ENCODE assay signal across 8 mouse cellular contexts in genomic region chr5:108269063-108269810, GRCm38 (mm10). TPM values are rescaled to one million over a fixed set of nuclear protein-coding genes. Genes with fewer than 3 reads are reported as not detected.
DNase-seq lines count a peak whose midpoint lies in the region; ATAC-seq and TF ChIP-seq lines count a peak whose summit lies in the region.

No protein-coding gene starts in this region.

- no peaks in the 10 kb centered on the region for H3K27me3 ChIP-seq in liver, postnatal 0 days (ENCODE audit: insufficient read depth, low read length)
- H3K27me3 ChIP-seq in stomach, postnatal 0 days (ENCODE audit: control insufficient read depth, insufficient read depth, low read length): no peaks in the 10 kb centered on the region

- peaks cover 44% of the 10 kb centered on the region for H3K4me1 ChIP-seq in liver, postnatal 0 days (ENCODE audit: insufficient read depth)
- H3K4me1 ChIP-seq in stomach, postnatal 0 days (replicated peaks; ENCODE audit: control insufficient read depth, insufficient read depth): no peaks in the 10 kb centered on the region

- TF ChIP-seq EP300 in liver, postnatal 0 days (IDR thresholded peaks at IDR 0.05; ENCODE audit: low read depth): no peak
- TF ChIP-seq EP300 in stomach, postnatal 0 days (optimal IDR thresholded peaks at IDR 0.05): no peak

- no peak for TF ChIP-seq CTCF in gastrocnemius, adult 2 months (IDR thresholded peaks at IDR 0.05)
- no peak for TF ChIP-seq CTCF in liver, postnatal 0 days (IDR thresholded peaks at IDR 0.05; ENCODE audit: low read depth)
- no peak for TF ChIP-seq CTCF in stomach, postnatal 0 days (IDR thresholded peaks at IDR 0.05; ENCODE audit: low read depth)

- H3K27ac ChIP-seq in gastrocnemius, adult 2 months: peak overlapping the region; percentile 98
- peak overlapping the region; percentile 95 for H3K27ac ChIP-seq in liver, postnatal 0 days (ENCODE audit: low read depth)
- peak overlapping the region; percentile 96 for H3K27ac ChIP-seq in stomach, postnatal 0 days (replicated peaks)

- ATAC-seq in liver, postnatal 0 days: peak; percentile 59
- no peak for ATAC-seq in stomach, postnatal 0 days (ENCODE audit: low FRiP score, low TSS enrichment)

- H3K9ac ChIP-seq in liver, postnatal 0 days (replicated peaks): peak overlapping the region; percentile 94
- peak overlapping the region; percentile 96 for H3K9ac ChIP-seq in stomach, postnatal 0 days (ENCODE audit: low read length)

- H3K36me3 ChIP-seq in liver, postnatal 0 days (replicated peaks; ENCODE audit: insufficient read depth, low read length): peaks cover 12% of the 10 kb centered on the region
- H3K36me3 ChIP-seq in stomach, postnatal 0 days (ENCODE audit: control insufficient read depth, insufficient read depth, low read length): no peaks in the 10 kb centered on the region

- DNase-seq in gastrocnemius, adult 2 months: peak; percentile 24
- no peak for DNase-seq in gastrocnemius, postnatal 14 days
- DNase-seq in CD4-positive helper T cell, adult 2 months (ENCODE audit: low read depth, low spot score): peak; percentile 26
- peak; percentile 47 for DNase-seq in c-Kit-positive CD71-positive TER-119-positive erythroid progenitor cells, embryonic 14.5 days (ENCODE audit: low spot score)
- peak; percentile 14 for DNase-seq in heart, postnatal 4 days
- no peak for DNase-seq in liver, postnatal 0 days
- no peak for DNase-seq in stomach, postnatal 0 days (ENCODE audit: low spot score)
- no peak for DNase-seq in T-cell, adult 2 months (ENCODE audit: low spot score)

- H3K4me3 ChIP-seq in gastrocnemius, adult 2 months: peak overlapping the region; percentile 86
- H3K4me3 ChIP-seq in liver, postnatal 0 days (ENCODE audit: low read depth, low read length): peak overlapping the region; percentile 90
- H3K4me3 ChIP-seq in stomach, postnatal 0 days (ENCODE audit: low read depth, low read length): peak overlapping the region; percentile 97

- no peaks in the 10 kb centered on the region for H3K9me3 ChIP-seq in liver, postnatal 0 days (ENCODE audit: low read length)
- H3K9me3 ChIP-seq in stomach, postnatal 0 days (ENCODE audit: control insufficient read depth, low read length): no peaks in the 10 kb centered on the region

- intact Hi-C loops in gastrocnemius, adult 2 months (cut with DNase I): loop anchor here (2.0 to 5.0 kb wide), 3 partner anchors 44 to 367 kb away; partner anchors contain the start of genes Ccdc18, Pigg, Rpl5 and Tmed5
- intact Hi-C loops in gastrocnemius, postnatal 14 days (cut with DNase I; ENCODE audit: low total_unique reads): no loop called here

- H3K4me2 ChIP-seq in liver, postnatal 0 days (ENCODE audit: low read depth, low read length): peak overlapping the region; percentile 90
- peak overlapping the region; percentile 71 for H3K4me2 ChIP-seq in stomach, postnatal 0 days (replicated peaks; ENCODE audit: low read depth)

- under 1% methylated on average over 43 of the region's 44 CpGs for WGBS in liver, postnatal 0 days (ENCODE audit: insufficient replicate concordance)
- WGBS in stomach, postnatal 0 days: under 1% methylated on average over 44 of the region's 44 CpGs

RNA-seq across cellular contexts. Expression of gene Dr1, which starts 0.5 kb away (rescaled TPM):
- 10 to 100 TPM; 15.3 to 18.2 TPM for total RNA-seq in gastrocnemius, adult 2 months (2021)
- total RNA-seq in gastrocnemius, postnatal 14 days (2021): 10 to 100 TPM; 16.5 to 17.2 TPM
- total RNA-seq in heart, postnatal 4 days (2021): 10 to 100 TPM; 25.4 to 26.5 TPM
- polyA plus RNA-seq in liver, postnatal 0 days (2015; fragmentation: Nextera tagmentation; extraction: Ambion mirVana): 16.1 and 17.5 TPM in 2 replicates
- 27.6 and 27.9 TPM in 2 replicates for polyA plus RNA-seq in stomach, postnatal 0 days (2015; fragmentation: Nextera tagmentation; extraction: Ambion mirVana)

RNA-seq across cellular contexts. Expression of gene Pigg, which starts 43.2 kb away (rescaled TPM):
- total RNA-seq in gastrocnemius, adult 2 months (2021): 1 to 10 TPM; 3.4 to 5.0 TPM
- 1 to 10 TPM; 3.3 to 3.4 TPM for total RNA-seq in gastrocnemius, postnatal 14 days (2021)
- total RNA-seq in heart, postnatal 4 days (2021): 1 to 10 TPM; 4.6 to 4.8 TPM
- polyA plus RNA-seq in liver, postnatal 0 days (2015; fragmentation: Nextera tagmentation; extraction: Ambion mirVana): 1.7 and 1.9 TPM in 2 replicates
- 3.7 and 4.2 TPM in 2 replicates for polyA plus RNA-seq in stomach, postnatal 0 days (2015; fragmentation: Nextera tagmentation; extraction: Ambion mirVana)

Comparison
In these comparisons a context has a peak if more than half of its experiments do, and no peak if none do; other contexts are left out.
1. DNase-seq: peak in gastrocnemius, adult 2 months (single experiment), CD4-positive helper T cell, adult 2 months (single experiment), c-Kit-positive CD71-positive TER-119-positive erythroid progenitor cells, embryonic 14.5 days (single experiment) and heart, postnatal 4 days (single experiment); none in gastrocnemius, postnatal 14 days (single experiment), liver, postnatal 0 days (single experiment), stomach, postnatal 0 days (single experiment) and T-cell, adult 2 months (single experiment).
2. Peak in every context shown above with its lines, with median percentiles within 50 percentile points of each other: H3K27ac ChIP-seq and H3K4me3 ChIP-seq.